Mouse (Mus musculus): ENCODE measurements around the gene Smyd3. TPM values are rescaled to one million over a fixed set of nuclear protein-coding genes. Genes with fewer than 3 reads are reported as not detected.
A peak's percentile ranks its signal among the peaks of the same experiment; 100 is the strongest.

Smyd3 gene
- polyA plus RNA-seq, 1 experiment from 2014 or later, result 13.7 TPM

DNA sequence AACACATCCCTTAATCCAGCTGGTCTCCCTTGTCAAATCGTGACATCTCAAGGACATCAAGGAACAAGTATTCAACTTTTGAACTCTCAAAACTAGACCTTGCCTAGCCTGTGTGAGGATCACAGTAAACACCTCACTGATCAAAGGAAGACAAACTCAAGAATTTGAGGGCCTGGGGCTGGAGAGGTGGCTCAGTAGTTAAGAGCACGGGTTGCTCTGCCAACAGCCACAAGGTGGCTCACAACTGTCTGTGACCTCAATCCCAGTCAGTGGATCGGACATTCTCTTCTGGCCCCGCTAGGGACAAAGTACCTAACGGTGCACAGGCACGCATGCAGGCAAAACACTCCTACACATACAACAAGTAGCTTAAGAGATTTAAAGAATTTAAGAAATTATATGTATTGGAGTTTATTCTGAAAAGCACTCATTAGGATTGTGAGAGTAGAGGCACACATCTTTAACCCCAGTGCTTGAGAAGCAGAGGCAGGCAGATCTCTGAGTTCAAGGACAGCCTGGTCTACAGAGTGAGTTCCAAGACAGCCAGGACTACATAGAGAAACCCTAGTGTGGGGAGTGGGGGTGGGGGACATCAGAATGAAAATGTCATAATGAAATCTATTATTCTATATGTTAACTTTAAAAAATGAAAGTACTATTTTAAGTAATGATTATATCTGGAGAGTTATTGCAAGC is 41.2 kb downstream of the Smyd3 start:
- Histone ChIP-seq H3K9ac (no peak overlapping the region), H3K36me3 (ENCODE audit: poor library complexity, severe bottlenecking) (0 out of 2 replicates have a peak, but pooled peaks cover 8% of the 10 kb centered on the region), H3K27me3 (no peaks in the 10 kb centered on the region), H3K4me1 (no peaks in the 10 kb centered on the region), H3K4me2 (no peak overlapping the region), H3K9me3 (replicated peaks) (peaks cover 8% of the 10 kb centered on the region; the same call in 1 of the 2 replicates), H3K27ac (no peak overlapping the region), H3K4me3 (no peak overlapping the region)
- peak; percentile 72 for ATAC-seq
- WGBS, result 62% methylated on average over 6 of the region's 6 CpGs

DNA sequence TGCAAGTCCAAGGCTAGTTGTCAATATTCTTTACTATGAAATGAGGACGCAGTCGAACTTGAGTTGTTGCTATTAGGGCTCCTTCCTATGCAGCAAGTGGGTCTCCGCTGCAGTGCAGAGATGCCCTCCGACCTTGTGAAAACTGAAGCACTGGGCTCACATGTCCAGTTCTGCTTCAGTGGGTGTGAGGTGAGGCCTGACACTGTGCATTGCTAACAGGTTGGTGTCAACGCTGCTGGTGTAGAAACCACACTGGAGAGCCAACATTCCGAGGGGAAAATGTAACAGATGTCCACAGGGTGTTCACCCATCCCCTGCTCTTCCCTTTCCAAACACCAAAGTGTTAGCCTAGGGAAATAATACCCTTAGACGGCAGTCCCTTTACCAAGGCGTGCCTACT is 43.1 kb downstream of the Smyd3 start:
- 0 out of 2 replicates have a peak, but pooled peaks cover 8% of the 10 kb centered on the region for H3K36me3 ChIP-seq (ENCODE audit: poor library complexity, severe bottlenecking)
- no peaks in the 10 kb centered on the region for H3K27me3 ChIP-seq
- WGBS, result 94% methylated on average over 8 of the region's 8 CpGs
- no peaks in the 10 kb centered on the region for H3K4me1 ChIP-seq
- no peak overlapping the region for H3K27ac ChIP-seq
- ATAC-seq, result no peak
- H3K9ac ChIP-seq, result no peak overlapping the region
- H3K4me3 ChIP-seq, result no peak overlapping the region
- H3K9me3 ChIP-seq (replicated peaks), result peaks cover 8% of the 10 kb centered on the region; the same call in 1 of the 2 replicates
- no peak overlapping the region for H3K4me2 ChIP-seq

DNA sequence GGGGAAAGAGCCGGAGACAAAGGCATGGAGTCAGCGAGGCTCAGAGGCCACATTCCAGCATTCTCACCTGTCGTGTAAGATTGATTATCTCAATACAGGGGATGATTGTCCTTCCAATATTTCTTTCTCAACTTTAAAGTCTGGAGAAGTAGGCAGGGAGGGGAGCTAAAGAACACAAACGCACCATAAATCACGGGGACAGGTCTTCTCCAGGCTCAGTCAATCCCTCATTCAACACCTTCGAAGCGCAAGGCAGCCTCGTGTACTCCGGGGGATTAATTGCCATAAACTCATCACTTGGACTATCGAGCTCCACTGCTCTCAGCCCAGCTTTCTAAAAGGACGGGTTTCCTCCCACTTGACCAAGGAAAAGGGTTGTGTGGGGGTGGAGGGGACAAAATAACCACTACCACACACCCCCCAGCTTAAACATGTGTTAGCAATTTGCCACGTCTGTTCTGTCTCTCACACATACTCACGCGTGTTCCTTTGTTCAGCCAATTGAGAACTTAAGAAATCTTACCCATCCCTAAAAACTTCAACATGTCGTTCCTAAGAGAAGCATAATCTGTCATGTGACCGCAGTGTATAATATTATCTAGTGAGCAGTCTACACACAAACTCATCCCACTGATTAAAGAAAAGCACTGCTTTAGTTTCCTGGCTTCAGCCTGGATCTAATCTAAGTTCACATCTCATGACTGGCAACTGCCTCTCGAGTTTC is 43.8 kb downstream of the Smyd3 start:
- Histone ChIP-seq H3K27ac (no peak overlapping the region), H3K27me3 (no peaks in the 10 kb centered on the region), H3K9me3 (replicated peaks) (peaks cover 8% of the 10 kb centered on the region; the same call in 1 of the 2 replicates), H3K4me3 (no peak overlapping the region), H3K36me3 (ENCODE audit: poor library complexity, severe bottlenecking) (0 out of 2 replicates have a peak, but pooled peaks cover 8% of the 10 kb centered on the region), H3K4me1 (no peaks in the 10 kb centered on the region), H3K4me2 (no peak overlapping the region), H3K9ac (no peak overlapping the region)
- WGBS, result 90% methylated on average over 17 of the region's 17 CpGs
- ATAC-seq, result no peak

DNA sequence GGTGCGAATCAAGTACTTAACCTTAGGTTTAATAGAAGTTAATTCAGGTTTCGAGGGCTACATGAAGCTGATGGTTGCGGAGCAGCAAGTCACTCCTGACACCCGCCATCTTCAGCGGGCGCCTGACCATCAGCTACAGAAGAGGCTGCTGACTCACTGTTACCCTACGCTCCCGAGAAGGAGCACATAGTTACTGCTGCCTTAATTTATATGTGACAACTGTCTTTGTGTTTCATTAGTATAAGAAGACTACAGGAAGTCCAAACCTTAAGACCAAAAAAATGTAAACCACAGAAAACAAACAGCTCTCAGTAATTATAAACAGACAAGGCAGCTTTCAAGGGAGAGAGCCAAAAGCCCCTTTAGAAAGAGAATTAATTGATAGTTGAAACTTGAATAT is 49.9 kb downstream of the Smyd3 start:
- Histone ChIP-seq H3K4me2 (no peak overlapping the region), H3K4me3 (no peak overlapping the region), H3K27me3 (peaks cover 2% of the 10 kb centered on the region; the same call in 1 of the 2 replicates), H3K9me3 (replicated peaks) (peaks cover 7% of the 10 kb centered on the region; the same call in 1 of the 2 replicates), H3K9ac (no peak overlapping the region), H3K27ac (no peak overlapping the region), H3K4me1 (no peaks in the 10 kb centered on the region), H3K36me3 (ENCODE audit: poor library complexity, severe bottlenecking) (0 out of 2 replicates have a peak, but pooled peaks cover 6% of the 10 kb centered on the region)
- no peak for ATAC-seq
- WGBS, result 92% methylated on average over 8 of the region's 8 CpGs

DNA sequence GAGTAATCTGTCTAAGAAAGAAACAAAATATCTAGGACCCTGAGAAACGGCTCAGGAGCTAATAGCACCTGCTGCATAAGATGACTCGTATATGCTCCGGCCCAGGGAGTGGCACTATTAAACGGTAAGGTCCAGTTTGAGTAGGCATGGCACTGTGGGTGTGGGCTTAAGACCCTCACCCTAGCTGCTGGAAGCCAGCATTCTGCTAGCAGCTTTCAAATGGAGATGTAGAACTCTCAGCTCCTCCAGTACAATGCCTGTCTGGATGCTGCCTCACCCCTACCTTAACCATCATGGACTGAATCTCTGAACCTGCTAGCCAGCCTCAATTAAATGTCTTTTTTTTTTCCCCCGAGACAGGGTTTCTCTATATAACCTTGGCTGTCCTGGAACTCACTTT is 55.5 kb downstream of the Smyd3 start:
- H3K4me1 ChIP-seq, result peaks cover 18% of the 10 kb centered on the region
- H3K9ac ChIP-seq, result no peak overlapping the region
- H3K27me3 ChIP-seq, result peaks cover 25% of the 10 kb centered on the region
- ATAC-seq, result no peak
- no peaks in the 10 kb centered on the region for H3K9me3 ChIP-seq (replicated peaks)
- no peaks in the 10 kb centered on the region for H3K36me3 ChIP-seq (ENCODE audit: poor library complexity, severe bottlenecking)
- WGBS, result 83% methylated on average over 5 of the region's 5 CpGs
- no peak overlapping the region for H3K4me2 ChIP-seq
- no peak overlapping the region for H3K27ac ChIP-seq
- H3K4me3 ChIP-seq, result no peak overlapping the region

DNA sequence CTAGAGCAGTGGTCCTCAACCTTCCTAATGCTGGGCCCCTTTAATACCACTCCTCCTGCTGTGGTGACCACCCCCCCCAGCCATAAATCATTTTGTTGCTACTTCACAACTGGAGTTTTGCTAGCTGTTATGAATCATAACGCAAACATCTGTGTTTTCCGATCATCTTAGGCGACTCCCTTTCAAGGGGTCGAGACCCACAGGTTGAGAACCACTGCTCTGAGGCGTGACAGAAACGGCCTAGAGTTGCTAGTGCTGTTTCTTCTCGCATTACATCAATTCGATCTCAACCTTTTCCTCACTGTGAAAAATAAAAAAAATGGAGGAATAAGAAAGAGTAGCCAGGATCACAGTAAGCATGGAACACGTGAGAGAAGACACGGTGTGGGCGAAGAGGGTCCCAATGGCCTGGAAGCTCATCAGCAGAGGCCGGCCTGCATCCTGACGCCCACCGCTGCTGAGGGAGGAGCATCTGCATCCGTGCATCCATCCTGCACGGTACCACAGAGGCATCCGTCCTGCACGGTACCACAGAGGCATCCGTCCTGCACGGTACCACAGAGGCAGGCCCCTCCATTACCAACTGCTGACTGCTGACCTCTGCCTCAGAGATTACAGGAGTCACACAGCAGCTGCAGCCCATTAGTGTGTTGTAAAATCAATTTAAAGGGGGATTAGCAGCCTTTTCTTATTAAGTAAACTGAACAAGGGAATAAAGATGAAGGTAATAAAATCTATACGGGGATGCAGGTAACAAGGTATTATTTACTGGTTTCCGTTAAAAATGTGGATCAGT is 56.6 kb downstream of the Smyd3 start:
- no peak for ATAC-seq
- Histone ChIP-seq H3K27me3 (peaks cover 34% of the 10 kb centered on the region), H3K9ac (no peak overlapping the region), H3K27ac (no peak overlapping the region), H3K4me2 (no peak overlapping the region), H3K9me3 (replicated peaks) (no peaks in the 10 kb centered on the region), H3K4me1 (peaks cover 18% of the 10 kb centered on the region), H3K36me3 (ENCODE audit: poor library complexity, severe bottlenecking) (no peaks in the 10 kb centered on the region), H3K4me3 (no peak overlapping the region)
- whole genome bisulfite sequencing, result 86% methylated on average over 22 of the region's 22 CpGs

DNA sequence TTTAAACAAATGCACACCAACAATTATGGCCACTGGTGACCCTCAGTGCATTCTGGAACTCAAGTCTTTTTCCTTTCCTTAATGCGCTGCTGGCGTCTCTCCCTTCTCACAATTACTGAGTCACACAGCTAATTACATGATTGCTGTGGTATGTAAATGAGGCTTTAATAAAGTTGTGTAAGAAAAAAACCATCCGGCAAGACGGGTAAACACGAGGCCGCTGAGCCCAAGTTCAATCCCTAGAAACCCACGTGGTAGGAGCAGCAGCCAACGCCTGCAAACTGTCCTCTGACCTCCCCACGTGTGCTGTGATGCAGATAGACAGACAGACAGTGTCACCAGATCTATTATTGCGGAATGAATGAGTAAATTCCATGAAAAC is 58.9 kb downstream of the Smyd3 start:
- peak; percentile 85 for ATAC-seq
- H3K27ac ChIP-seq, result no peak overlapping the region

DNA sequence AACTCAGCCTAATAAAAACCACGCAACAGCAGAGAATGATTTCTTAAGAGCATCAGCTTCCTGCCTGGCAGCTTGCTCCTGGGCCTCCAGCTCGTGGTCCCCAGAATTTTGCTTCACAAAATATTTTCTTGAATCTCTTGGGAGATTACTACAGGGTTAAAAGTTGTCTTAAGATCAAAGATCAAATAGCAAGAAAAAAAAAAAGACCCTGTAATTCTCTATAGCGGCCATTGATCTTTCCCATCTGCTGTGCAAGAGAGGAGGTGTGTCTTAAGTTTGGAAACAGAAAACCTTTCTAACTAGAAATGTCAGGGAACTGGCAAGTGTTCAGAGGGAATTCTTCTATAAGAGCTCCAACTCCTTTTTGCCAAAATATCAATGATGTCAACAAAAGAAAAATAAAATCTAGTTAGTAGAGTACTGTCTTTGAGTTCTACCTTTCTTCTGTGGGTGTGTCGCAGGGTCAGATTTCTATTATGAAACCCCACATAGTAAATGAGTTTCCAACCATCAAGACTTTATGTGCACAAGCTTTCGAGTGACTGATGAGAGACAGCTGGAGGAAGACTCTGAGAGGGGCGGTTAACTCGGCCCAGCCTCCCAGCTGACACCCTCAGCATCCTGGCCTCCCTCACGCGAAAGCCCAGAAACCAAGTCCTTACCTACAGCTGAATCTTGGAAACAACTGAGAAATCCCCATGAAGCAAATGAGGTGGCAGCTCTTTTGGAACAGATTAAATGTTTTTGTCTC is 59.4 kb downstream of the Smyd3 start:
- Histone ChIP-seq H3K9me3 (replicated peaks) (no peaks in the 10 kb centered on the region), H3K9ac (no peak overlapping the region), H3K4me2 (no peak overlapping the region), H3K4me3 (no peak overlapping the region), H3K36me3 (ENCODE audit: poor library complexity, severe bottlenecking) (no peaks in the 10 kb centered on the region), H3K27me3 (peaks cover 58% of the 10 kb centered on the region), H3K4me1 (peaks cover 18% of the 10 kb centered on the region), H3K27ac (no peak overlapping the region)
- ATAC-seq, result peak; percentile 66
- WGBS, result 37% methylated on average over 9 of the region's 9 CpGs

More for the DNA sequence above, 58.9 kb downstream of the Smyd3 start:
- Histone ChIP-seq H3K27me3 (peaks cover 52% of the 10 kb centered on the region), H3K36me3 (ENCODE audit: poor library complexity, severe bottlenecking) (no peaks in the 10 kb centered on the region), H3K9me3 (replicated peaks) (no peaks in the 10 kb centered on the region), H3K9ac (no peak overlapping the region), H3K4me3 (no peak overlapping the region), H3K4me2 (no peak overlapping the region), H3K4me1 (peaks cover 18% of the 10 kb centered on the region)
- WGBS, result 22% methylated on average over 10 of the region's 10 CpGs

DNA sequence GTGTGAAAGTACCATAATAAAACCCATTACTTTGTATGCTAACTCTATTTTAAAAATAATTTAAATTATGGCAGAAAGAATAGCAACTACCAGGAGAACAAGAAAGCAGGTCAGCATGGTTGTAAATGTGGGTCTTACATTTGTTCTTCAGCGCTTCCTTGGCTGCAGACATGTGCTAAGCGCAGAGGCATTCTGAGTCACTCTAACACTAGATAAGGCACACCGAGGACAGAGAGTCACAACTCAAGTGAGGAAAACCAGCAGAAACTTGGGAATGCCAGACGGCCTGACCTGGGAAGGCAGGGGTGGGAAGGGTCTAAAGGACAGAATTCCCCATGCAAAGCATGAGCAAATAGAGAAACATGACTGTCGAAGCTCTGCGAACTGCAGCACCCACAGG is 63.2 kb downstream of the Smyd3 start:
- WGBS, result 80% methylated on average over 6 of the region's 6 CpGs
- H3K27ac ChIP-seq, result no peak overlapping the region
- H3K27me3 ChIP-seq, result peaks cover 61% of the 10 kb centered on the region
- H3K4me1 ChIP-seq, result peaks cover 18% of the 10 kb centered on the region
- no peak overlapping the region for H3K4me2 ChIP-seq
- H3K4me3 ChIP-seq, result no peak overlapping the region
- H3K9me3 ChIP-seq (replicated peaks), result no peaks in the 10 kb centered on the region
- H3K9ac ChIP-seq, result no peak overlapping the region
- H3K36me3 ChIP-seq (ENCODE audit: poor library complexity, severe bottlenecking), result no peaks in the 10 kb centered on the region
- ATAC-seq, result no peak

DNA sequence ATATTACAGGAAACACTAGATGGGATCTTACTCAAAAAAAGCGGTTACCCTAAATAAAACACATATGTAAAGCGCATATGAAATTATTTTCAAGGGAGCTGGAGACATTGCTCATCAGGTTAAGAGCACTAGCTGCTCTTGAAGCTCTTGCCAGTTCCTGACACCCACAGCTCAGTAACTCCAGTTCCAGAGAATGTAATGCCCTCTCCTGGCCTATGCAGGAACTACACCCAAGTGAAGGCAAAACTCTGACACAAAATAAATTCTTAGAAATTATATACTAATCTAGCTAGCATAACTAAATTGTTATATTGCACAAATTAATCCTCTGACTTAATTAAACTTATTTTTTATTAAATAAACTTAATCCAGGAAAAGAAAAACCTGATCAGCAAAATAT is 66.6 kb downstream of the Smyd3 start:
- Histone ChIP-seq H3K4me1 (peaks cover 7% of the 10 kb centered on the region), H3K9me3 (replicated peaks) (no peaks in the 10 kb centered on the region), H3K36me3 (ENCODE audit: poor library complexity, severe bottlenecking) (no peaks in the 10 kb centered on the region), H3K4me3 (no peak overlapping the region), H3K9ac (no peak overlapping the region), H3K27me3 (peaks cover 71% of the 10 kb centered on the region), H3K4me2 (no peak overlapping the region), H3K27ac (no peak overlapping the region)
- ATAC-seq, result no peak
- 84% methylated on average over 2 of the region's 2 CpGs for WGBS

DNA sequence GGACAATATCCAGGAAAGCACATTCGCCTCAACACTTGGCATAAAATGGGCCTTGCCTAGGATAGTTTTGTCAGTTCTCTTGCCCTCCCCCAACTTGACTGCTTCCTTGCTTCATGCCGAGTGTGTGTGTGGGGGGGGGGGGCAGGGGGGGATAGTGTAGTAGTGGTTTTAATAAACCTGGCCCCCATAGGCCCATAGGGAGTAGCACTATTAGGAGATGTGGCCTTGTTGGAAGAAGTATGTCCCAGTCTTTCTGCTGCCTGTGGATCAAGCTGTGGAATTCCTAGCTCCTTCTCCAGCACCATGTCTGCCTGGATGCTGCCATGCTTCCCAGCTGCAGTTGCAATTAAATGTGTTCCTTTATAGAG is 71.0 kb downstream of the Smyd3 start:
- Histone ChIP-seq H3K9ac (no peak overlapping the region), H3K27me3 (peaks cover 58% of the 10 kb centered on the region), H3K4me2 (peak overlapping the region; percentile 34), H3K36me3 (ENCODE audit: poor library complexity, severe bottlenecking) (no peaks in the 10 kb centered on the region), H3K9me3 (replicated peaks) (no peaks in the 10 kb centered on the region), H3K27ac (no peak overlapping the region), H3K4me1 (peaks cover 12% of the 10 kb centered on the region), H3K4me3 (no peak overlapping the region)
- WGBS, result 17% methylated on average over 2 of the region's 2 CpGs
- peak; percentile 26; the same call in 1 of the 2 replicates for ATAC-seq

Measured in forebrain, embryonic 13.5 days (tissue).